Mouse (Mus musculus) mesoderm, embryonic 11.5 days (tissue): ENCODE results near the gene Fcgr2b.
A peak's percentile ranks its signal among the peaks of the same experiment; 100 is the strongest.
"Not testable (repeated sequence)": the region's sequence is repeated elsewhere in the genome, so short reads cannot be mapped to it uniquely, and the experiment has no call there.

Source experiments
- DNase-seq: peaks from one replicate; pipeline ENCODE4 v3.0.0-alpha.2; 2012; ENCODE audit warnings: low read depth, low spot score

Fcgr2b gene

GRCm38 (mm10) chr1:170976447-170976846, at the start of gene Fcgr2b:
Gene Fcgr2b (minus strand): TSS chr1:170976547.
- no peak for DNase-seq

- DNase-seq: no peak
Measured at GRCm38 (mm10) chr1:171019311-171019950, 43.1 kb upstream of the Fcgr2b start.

GRCm38 (mm10) chr1:171018737-171019136, 42.4 kb upstream of the Fcgr2b start, which contains the start of gene Fcgr4:
Gene Fcgr4 (plus strand): TSS chr1:171018920.
- DNase-seq: no peak

- DNase-seq: no peak
Measured at GRCm38 (mm10) chr1:171017468-171018158, 41.3 kb upstream of the Fcgr2b start.

GRCm38 (mm10) chr1:171016676-171017356, 40.5 kb upstream of the Fcgr2b start:
- DNase-seq: no peak

GRCm38 (mm10) chr1:171011733-171012132, 35.4 kb upstream of the Fcgr2b start:
- no peak for DNase-seq

GRCm38 (mm10) chr1:171006905-171007304, 30.6 kb upstream of the Fcgr2b start:
- DNase-seq: peak; percentile 9

GRCm38 (mm10) chr1:171006335-171006734, 30.0 kb upstream of the Fcgr2b start:
- DNase-seq: no peak

GRCm38 (mm10) chr1:171005586-171005985, 29.2 kb upstream of the Fcgr2b start:
- no peak for DNase-seq

GRCm38 (mm10) chr1:171005081-171005480, 28.7 kb upstream of the Fcgr2b start:
- DNase-seq: no peak

GRCm38 (mm10) chr1:170999811-171000210, 23.5 kb upstream of the Fcgr2b start:
- DNase-seq: no peak

GRCm38 (mm10) chr1:170997756-170998655, 21.7 kb upstream of the Fcgr2b start:
- DNase-seq: peak; percentile 34

- DNase-seq: peak; percentile 72
Measured at GRCm38 (mm10) chr1:170996753-170997152, 20.4 kb upstream of the Fcgr2b start.

- DNase-seq: no peak
Measured at GRCm38 (mm10) chr1:170996034-170996433, 19.7 kb upstream of the Fcgr2b start.

GRCm38 (mm10) chr1:170992550-170992949, 16.2 kb upstream of the Fcgr2b start:
- DNase-seq: peak; percentile 46

- DNase-seq: no peak
Measured at GRCm38 (mm10) chr1:170989656-170990055, 13.3 kb upstream of the Fcgr2b start.

GRCm38 (mm10) chr1:170985861-170986260, 9.5 kb upstream of the Fcgr2b start:
- no peak for DNase-seq

- no peak for DNase-seq
Measured at GRCm38 (mm10) chr1:170985092-170985491, 8.7 kb upstream of the Fcgr2b start.

GRCm38 (mm10) chr1:170983066-170983465, 6.7 kb upstream of the Fcgr2b start:
- DNase-seq: no peak

GRCm38 (mm10) chr1:170982301-170982700, 6.0 kb upstream of the Fcgr2b start:
- DNase-seq: no peak

GRCm38 (mm10) chr1:170981679-170982078, 5.3 kb upstream of the Fcgr2b start:
- DNase-seq: not testable (repeated sequence)

- no peak for DNase-seq
Measured at GRCm38 (mm10) chr1:170978601-170979000, 2.3 kb upstream of the Fcgr2b start.
